Mouse (Mus musculus) heart, adult 2 months (tissue): Measurements from ENCODE around the gene Gm2696. TPM values are rescaled to one million over a fixed set of nuclear protein-coding genes. Genes with fewer than 3 reads are reported as not detected.

Experiments
- DNase-seq, 2 experiments: peaks; one replicate each; pipeline ENCODE4 v3.0.0; 2021
- H3K27ac ChIP-seq: fragments of 200-600 bp; 2 replicates; pipeline ENCODE4 v1.8.1; 2022
- H3K27me3 ChIP-seq: fragments of 200-500 bp; 2 replicates; pipeline ENCODE4 v1.6.1; 2012; ENCODE audit warnings: mild to moderate bottlenecking, low read length, inconsistent platforms, mixed read lengths; ENCODE audit not compliant: control insufficient read depth, insufficient read depth
- H3K36me3 ChIP-seq: fragments of 200-500 bp; 2 replicates; pipeline ENCODE4 v1.6.1; 2012; ENCODE audit warnings: low read length, inconsistent platforms; ENCODE audit not compliant: control insufficient read depth, insufficient read depth
- H3K4me1 ChIP-seq: fragments of 200-500 bp; 2 replicates; pipeline ENCODE4 v1.6.1; 2011; ENCODE audit warnings: low read length; ENCODE audit not compliant: control insufficient read depth, insufficient read depth
- H3K4me3 ChIP-seq: fragments of 200-600 bp; 2 replicates; pipeline ENCODE4 v1.8.1; 2022
- H3K79me2 ChIP-seq: fragments of 200-500 bp; replicated peaks from 2 replicates; pipeline ENCODE4 v1.6.1; 2012; ENCODE audit warnings: mild to moderate bottlenecking, inconsistent platforms, low read length, moderate library complexity, mixed read lengths; ENCODE audit not compliant: control insufficient read depth, insufficient read depth
- H3K9ac ChIP-seq: fragments of 200-500 bp; 2 replicates; pipeline ENCODE4 v1.6.1; 2012; ENCODE audit warnings: low read depth, mild to moderate bottlenecking, control low read depth, inconsistent platforms, low read length, mixed read lengths
- CTCF ChIP-seq: fragments of 200-600 bp; IDR thresholded peaks from 2 replicates; pipeline ENCODE4 v1.8.1; 2022; ENCODE audit warnings: antibody characterized with exemption, mild to moderate bottlenecking, moderate library complexity
- EP300 ChIP-seq: fragments of 200-500 bp; IDR thresholded peaks from 2 replicates; pipeline ENCODE4 v1.6.1; 2011; ENCODE audit warnings: low read depth, low read length, control low read depth; ENCODE audit not compliant: insufficient read depth
- POLR2A ChIP-seq: fragments of 200-500 bp; IDR thresholded peaks from 2 replicates; pipeline ENCODE4 v1.6.1; 2011; ENCODE audit warnings: mild to moderate bottlenecking, low read depth, low read length, control low read depth; ENCODE audit not compliant: insufficient read depth
- WGBS: fragments of 180-500 bp; shearing (Covaris S2); methylation state at CpG from one replicate; pipeline ENCODE4 v1.1.7; 2018; 5-methylcytosine and 5-hydroxymethylcytosine counted together
- intact Hi-C: fragments of 180-260 bp; cut with DNase I; formaldehyde crosslinking; loops from one replicate; pipeline ENCODE4 v1.15.1; 2025
- polyA plus RNA-seq: library from polyadenylated mRNA; depleted of rRNA; stranded (reverse); fragments of >200 nt; gene quantifications from 2 replicates; pipeline ENCODE4 v1.2.3, GENCODE M21; 2012
- total RNA-seq, 2 experiments: library from RNA; stranded (reverse); gene quantifications; 2 replicates each; pipeline ENCODE4 v1.2.3; 2021

Gm2696 gene
- total and polyA plus RNA-seq, 3 experiments = not detected

DNA sequence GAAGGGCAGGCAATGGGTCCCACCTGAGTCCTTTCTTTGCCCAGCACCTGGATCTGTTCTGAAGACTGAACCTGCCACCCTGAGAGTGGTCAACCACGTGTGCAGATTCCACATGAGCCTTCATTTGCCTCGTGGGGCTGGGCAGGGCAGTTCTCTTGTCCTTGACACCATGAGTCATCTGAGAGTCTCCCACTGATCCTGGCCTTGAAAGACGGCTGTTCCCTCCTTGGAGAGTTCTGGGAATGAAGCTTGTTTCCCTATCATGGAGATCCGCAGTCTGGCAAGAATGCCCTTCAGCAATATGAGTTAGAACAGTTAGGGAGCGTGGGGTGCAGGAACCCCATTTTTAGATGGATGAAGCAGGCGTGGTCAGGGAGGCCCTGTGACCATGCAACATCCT is 24.5 kb downstream of the Gm2696 start:
- H3K4me1 ChIP-seq = no peaks in the 10 kb centered on the region
- intact Hi-C loops = no loop called here
- no peak overlapping the region for H3K9ac ChIP-seq
- TF ChIP-seq POLR2A (no peak), EP300 (no peak), CTCF (no peak)
- no peak for DNase-seq
- no peak overlapping the region for H3K27ac ChIP-seq
- H3K36me3 ChIP-seq = no peaks in the 10 kb centered on the region
- no peaks in the 10 kb centered on the region for H3K27me3 ChIP-seq
- no peak overlapping the region for H3K4me3 ChIP-seq
- WGBS = 64% methylated on average over 6 of the region's 6 CpGs
- H3K79me2 ChIP-seq = no peaks in the 10 kb centered on the region

DNA sequence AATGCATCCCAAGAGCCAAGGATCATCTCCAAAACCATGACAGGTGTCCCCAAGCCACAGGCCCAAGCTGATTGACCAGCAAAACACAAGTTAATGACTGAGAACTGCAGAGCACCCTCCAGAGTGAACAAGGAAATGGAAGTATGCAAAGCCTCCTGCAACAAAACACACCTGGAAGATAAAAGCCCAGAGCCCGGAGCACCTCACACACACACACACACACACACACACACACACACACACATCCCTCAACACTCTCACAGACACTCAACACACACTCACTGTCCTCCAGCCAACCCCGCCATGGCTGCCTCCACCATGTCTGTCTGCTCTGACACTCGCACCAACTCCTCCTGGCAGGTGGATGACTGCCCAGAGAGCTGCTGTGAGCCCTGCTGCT is 32.0 kb downstream of the Gm2696 start, which contains the start of gene Gm36176:
Gene Gm36176, plus strand, starts transcription at position 301 of the 400 bp plus-strand sequence.
- no peak for TF ChIP-seq CTCF
- no peak for TF ChIP-seq POLR2A
- TF ChIP-seq EP300 = no peak
- WGBS = 67% methylated on average over 3 of the region's 3 CpGs
- intact Hi-C loops = no loop called here
- no peaks in the 10 kb centered on the region for H3K4me1 ChIP-seq
- H3K79me2 ChIP-seq = no peaks in the 10 kb centered on the region
- no peaks in the 10 kb centered on the region for H3K27me3 ChIP-seq
- H3K36me3 ChIP-seq = no peaks in the 10 kb centered on the region
- DNase-seq = no peak
- H3K27ac ChIP-seq = no peak within 1 kb of the TSS
- H3K4me3 ChIP-seq = no peak within 1 kb of the TSS
- H3K9ac ChIP-seq = no peak within 1 kb of the TSS

GRCm38 (mm10) chr10:77846961-77847360 is 32.5 kb downstream of the Gm2696 start:
- no peaks in the 10 kb centered on the region for H3K4me1 ChIP-seq
- no peaks in the 10 kb centered on the region for H3K36me3 ChIP-seq
- no peak for DNase-seq
- 25% methylated on average over 2 of the region's 2 CpGs for WGBS
- no peaks in the 10 kb centered on the region for H3K79me2 ChIP-seq
- TF ChIP-seq CTCF = no peak
- no peak for TF ChIP-seq EP300
- TF ChIP-seq POLR2A = no peak
- no peak overlapping the region for H3K9ac ChIP-seq
- H3K4me3 ChIP-seq = no peak overlapping the region
- intact Hi-C loops = no loop called here
- no peak overlapping the region for H3K27ac ChIP-seq
- no peaks in the 10 kb centered on the region for H3K27me3 ChIP-seq

GRCm38 (mm10) chr10:77847538-77847937 is 33.1 kb downstream of the Gm2696 start:
- H3K4me3 ChIP-seq = no peak overlapping the region
- no peak for DNase-seq
- TF ChIP-seq CTCF (no peak), EP300 (no peak), POLR2A (no peak)
- no peaks in the 10 kb centered on the region for H3K36me3 ChIP-seq
- H3K4me1 ChIP-seq = no peaks in the 10 kb centered on the region
- intact Hi-C loops = no loop called here
- no peaks in the 10 kb centered on the region for H3K79me2 ChIP-seq
- H3K27ac ChIP-seq = no peak overlapping the region
- H3K27me3 ChIP-seq = no peaks in the 10 kb centered on the region; the same call in 1 of the 2 replicates
- 94% methylated on average over 2 of the region's 2 CpGs for WGBS
- H3K9ac ChIP-seq = no peak overlapping the region

DNA sequence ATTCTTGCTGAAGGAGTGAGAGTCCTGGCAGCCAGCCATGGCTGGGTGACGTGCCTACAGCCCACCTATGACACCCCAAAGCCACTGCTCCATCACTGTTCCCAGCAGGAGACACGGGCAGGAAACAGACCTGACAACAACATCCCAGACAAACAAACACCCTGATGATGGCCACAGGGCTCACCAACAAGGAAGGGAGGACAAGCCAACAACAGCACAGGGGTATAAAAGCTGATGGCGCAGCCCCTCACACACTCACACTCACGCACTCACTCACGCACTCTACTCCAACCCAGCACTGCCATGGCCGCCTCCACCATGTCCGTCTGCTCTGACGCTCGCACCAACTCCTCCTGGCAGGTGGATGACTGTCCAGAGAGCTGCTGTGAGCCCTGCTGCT is 38.1 kb downstream of the Gm2696 start, which contains the start of gene Gm10318:
Gene Gm10318, plus strand, starts transcription at position 301 of the 400 bp plus-strand sequence.
- Histone ChIP-seq H3K27ac (no peak within 1 kb of the TSS), H3K9ac (no peak within 1 kb of the TSS), H3K36me3 (no peaks in the 10 kb centered on the region), H3K79me2 (no peaks in the 10 kb centered on the region), H3K4me3 (no peak within 1 kb of the TSS), H3K27me3 (no peaks in the 10 kb centered on the region; the same call in 1 of the 2 replicates), H3K4me1 (no peaks in the 10 kb centered on the region)
- DNase-seq = no peak
- 59% methylated on average over 9 of the region's 9 CpGs for WGBS
- intact Hi-C loops = no loop called here
- TF ChIP-seq EP300 = no peak
- no peak for TF ChIP-seq POLR2A
- no peak for TF ChIP-seq CTCF

GRCm38 (mm10) chr10:77861675-77862074 is 47.2 kb downstream of the Gm2696 start, which contains the start of gene Gm3285:
Gm3285 (plus strand) TSS chr10:77861975.
- intact Hi-C loops = no loop called here
- 55% methylated on average over 7 of the region's 7 CpGs for WGBS

More at GRCm38 (mm10) chr10:77861675-77862074, 47.2 kb downstream of the Gm2696 start, which contains the start of gene Gm3285:
- H3K27me3 ChIP-seq = no peaks in the 10 kb centered on the region
- H3K79me2 ChIP-seq = no peaks in the 10 kb centered on the region
- no peak for DNase-seq
- TF ChIP-seq POLR2A = no peak
- no peak for TF ChIP-seq CTCF
- TF ChIP-seq EP300 = no peak
- H3K4me1 ChIP-seq = no peaks in the 10 kb centered on the region
- no peaks in the 10 kb centered on the region for H3K36me3 ChIP-seq
- no peak within 1 kb of the TSS for H3K9ac ChIP-seq
- H3K27ac ChIP-seq = no peak within 1 kb of the TSS
- no peak within 1 kb of the TSS for H3K4me3 ChIP-seq
